Mouse (Mus musculus): Measurements from ENCODE around the gene Mapk1.

Mapk1 gene

GRCm38 (mm10) chr16:17015853-17016230 lies 32.7 kb downstream of the Mapk1 start:
- no peak for DNase-seq (ENCODE audit: low read depth, low spot score)

DNA sequence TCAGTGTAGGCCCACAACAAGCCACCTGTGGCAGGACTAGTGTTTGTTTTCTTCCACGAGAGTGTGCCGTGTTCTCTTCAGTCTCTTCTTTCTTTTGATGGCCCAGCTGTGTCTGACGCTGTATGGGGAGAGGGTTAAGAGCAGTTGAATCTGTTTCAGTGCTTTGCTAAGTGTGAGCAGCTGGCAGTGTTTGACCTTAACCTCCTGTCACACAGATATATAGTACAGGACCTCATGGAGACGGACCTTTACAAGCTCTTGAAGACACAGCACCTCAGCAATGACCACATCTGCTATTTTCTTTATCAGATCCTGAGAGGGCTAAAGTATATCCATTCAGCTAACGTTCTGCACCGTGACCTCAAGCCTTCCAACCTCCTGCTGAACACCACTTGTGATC lies 34.9 kb downstream of the Mapk1 start:
- no peak for DNase-seq (ENCODE audit: low read depth, low spot score)

GRCm38 (mm10) chr16:17024469-17025148 lies 41.4 kb downstream of the Mapk1 start:
- no peak for DNase-seq (ENCODE audit: low read depth, low spot score)

DNA sequence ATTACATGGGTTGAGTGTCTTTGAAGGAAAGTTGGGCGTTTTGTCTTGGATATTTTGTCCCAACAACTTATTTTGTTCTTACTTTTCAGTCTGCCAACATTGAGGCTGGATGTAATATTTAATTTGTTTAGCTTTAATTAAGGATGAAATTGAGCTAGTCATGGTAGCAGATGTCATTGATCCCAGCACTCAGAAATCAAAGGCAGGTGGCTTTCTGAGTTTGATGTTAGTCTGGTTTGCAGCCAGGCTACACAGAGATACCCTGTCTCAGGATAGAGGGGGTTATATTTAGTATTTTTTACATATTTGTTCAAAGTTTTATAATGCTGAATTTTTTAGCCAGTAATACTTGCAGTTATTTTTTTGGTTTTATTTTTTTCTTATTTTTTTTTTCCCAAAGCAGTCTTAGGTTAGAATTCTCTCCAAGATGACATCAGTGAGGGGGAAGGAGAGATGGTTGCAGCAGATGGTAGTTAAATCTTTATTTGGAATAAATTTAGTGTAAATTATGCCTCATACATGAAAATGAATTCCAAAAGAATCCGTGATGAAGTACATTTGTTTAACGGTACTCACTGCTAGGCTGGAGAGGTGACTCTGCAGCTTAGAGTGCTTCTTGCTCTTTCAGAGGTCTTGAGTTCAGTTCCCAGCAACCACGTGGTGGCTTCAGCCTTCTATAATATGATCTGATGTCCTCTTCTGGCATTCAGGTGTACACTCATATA lies 47.0 kb downstream of the Mapk1 start:
- no peak for DNase-seq (ENCODE audit: low read depth, low spot score)

- no peak for DNase-seq (ENCODE audit: low read depth, low spot score)
These were observed 50.6 kb downstream of the Mapk1 start for GRCm38 (mm10) chr16:17033754-17034153.

- DNase-seq (ENCODE audit: low read depth, low spot score): no peak
These were observed 57.5 kb downstream of the Mapk1 start for GRCm38 (mm10) chr16:17040716-17041115.

DNA sequence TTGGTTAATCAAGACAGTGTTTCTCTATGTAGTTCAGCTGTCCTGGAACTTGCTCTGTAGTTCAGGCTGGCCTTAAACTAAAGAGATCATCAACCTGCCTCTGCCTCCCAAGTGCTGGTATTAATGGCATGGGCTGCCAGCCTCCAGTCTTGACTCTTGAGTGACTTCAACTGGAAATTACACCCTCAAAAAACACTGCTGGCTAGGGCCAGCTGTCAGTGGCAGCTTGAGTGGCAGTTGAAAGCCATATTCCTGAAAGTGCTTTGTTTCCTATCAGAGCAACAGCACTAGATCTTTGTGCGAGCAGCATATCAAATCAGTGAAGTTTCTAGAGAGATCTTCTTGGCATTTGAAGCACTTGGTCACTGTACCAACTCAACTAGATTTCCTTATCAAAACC lies 58.2 kb downstream of the Mapk1 start:
- DNase-seq (ENCODE audit: low read depth, low spot score): no peak

- DNase-seq (ENCODE audit: low read depth, low spot score): no peak
These were observed 61.1 kb downstream of the Mapk1 start for GRCm38 (mm10) chr16:17044320-17044719.

- no peak for DNase-seq (ENCODE audit: low read depth, low spot score)
These were observed 62.1 kb downstream of the Mapk1 start for GRCm38 (mm10) chr16:17045287-17045686.

DNA sequence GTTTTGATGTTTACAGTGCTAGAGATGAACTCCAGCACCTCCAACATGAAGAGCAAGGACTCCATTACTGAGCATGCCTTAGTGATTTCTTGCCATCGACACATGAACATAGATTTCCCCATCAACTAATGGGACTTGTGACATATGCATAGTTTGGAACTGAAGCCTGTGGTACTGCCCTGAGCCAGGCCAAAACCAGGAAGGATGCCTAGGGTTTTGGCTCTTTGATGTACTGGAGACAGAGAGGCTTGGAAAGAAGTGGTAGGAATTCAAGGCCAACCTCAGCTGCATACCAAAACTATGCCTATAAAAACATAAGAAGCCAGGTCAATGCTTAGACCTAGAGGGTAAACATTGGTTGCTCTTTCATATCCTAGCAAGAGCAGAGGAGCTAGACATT lies 66.7 kb downstream of the Mapk1 start:
- no peak for DNase-seq (ENCODE audit: low read depth, low spot score)

DNA sequence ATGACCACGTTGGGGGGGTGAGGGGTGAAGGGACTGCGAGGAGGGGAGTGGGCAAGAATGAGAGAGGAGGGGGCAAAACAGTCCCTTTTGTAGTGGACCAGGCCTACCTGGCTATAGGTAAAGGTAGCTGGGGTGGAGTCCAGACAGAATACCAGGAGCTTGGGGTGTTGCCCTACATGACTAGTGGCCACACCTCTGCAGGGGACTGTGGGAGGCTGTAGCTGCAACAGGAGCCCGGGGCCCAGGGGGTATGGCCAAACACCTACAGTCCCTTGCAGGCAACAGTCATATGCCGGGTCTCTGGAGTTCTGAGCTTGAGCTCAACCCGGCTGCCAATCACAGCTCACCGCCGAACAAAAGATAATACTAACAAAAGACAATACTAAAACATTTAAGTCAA lies 68.9 kb downstream of the Mapk1 start:
- no peak for DNase-seq (ENCODE audit: low read depth, low spot score)

DNA sequence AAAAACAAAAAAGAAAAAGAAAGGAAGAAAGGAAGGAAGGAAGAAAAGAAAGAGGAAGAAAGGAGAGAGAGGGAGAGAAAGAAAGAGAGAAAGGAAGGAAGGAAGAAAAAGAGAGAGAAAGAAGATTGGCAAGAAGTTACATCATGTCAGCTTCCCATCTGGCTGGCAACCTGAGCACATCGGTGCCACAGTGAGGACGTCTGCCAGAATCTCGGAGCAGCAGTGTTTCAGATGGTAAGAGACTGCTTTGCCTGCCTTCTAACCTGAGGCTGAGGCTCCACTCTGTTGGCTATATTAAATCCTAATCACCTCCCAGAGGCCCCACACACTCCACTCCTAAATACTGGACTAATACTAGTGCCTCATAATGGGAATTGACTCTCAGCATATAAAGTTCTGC lies 70.7 kb downstream of the Mapk1 start:
- no peak for DNase-seq (ENCODE audit: low read depth, low spot score)

DNA sequence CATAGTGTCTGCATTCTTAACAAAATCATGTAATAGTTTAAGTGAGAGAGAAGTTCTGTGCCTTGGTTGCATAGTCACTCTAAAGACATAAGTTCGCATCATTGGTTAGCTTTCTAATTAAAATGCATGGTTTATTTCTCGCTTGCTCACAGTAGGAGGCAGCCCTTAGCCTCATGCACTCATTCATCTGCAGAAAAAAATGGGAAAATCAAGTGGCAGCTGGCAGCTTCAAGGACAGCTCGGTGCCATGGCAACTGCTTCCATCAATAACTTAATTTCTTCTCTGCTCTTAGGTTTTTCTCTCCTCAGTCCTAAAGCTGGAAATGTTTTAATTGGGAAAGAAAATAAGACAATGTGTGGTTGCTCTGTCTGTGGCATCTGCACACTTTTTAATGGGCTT lies 72.4 kb downstream of the Mapk1 start:
- no peak for DNase-seq (ENCODE audit: low read depth, low spot score)

- DNase-seq (ENCODE audit: low read depth, low spot score): no peak
These were observed 79.2 kb downstream of the Mapk1 start for GRCm38 (mm10) chr16:17062338-17062737.

DNA sequence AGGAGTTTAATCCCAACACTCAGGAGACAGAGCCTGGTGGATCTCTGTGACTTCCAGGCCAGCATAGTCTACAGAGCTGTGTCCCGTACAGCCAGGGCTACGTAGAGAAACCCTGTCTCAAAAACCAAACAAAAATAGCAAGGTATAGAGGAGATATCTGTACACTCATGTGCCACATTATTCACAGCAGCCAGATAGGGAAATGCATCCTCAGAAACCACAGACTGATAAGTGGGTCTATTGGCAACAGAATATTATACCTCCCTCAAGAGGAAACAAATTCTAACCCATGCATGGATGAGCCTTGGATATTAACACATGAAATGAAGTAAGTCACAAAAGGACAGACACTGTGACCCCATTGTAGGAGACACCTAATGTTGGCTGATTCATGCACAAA lies 84.4 kb downstream of the Mapk1 start:
- no peak for DNase-seq (ENCODE audit: low read depth, low spot score)

DNA sequence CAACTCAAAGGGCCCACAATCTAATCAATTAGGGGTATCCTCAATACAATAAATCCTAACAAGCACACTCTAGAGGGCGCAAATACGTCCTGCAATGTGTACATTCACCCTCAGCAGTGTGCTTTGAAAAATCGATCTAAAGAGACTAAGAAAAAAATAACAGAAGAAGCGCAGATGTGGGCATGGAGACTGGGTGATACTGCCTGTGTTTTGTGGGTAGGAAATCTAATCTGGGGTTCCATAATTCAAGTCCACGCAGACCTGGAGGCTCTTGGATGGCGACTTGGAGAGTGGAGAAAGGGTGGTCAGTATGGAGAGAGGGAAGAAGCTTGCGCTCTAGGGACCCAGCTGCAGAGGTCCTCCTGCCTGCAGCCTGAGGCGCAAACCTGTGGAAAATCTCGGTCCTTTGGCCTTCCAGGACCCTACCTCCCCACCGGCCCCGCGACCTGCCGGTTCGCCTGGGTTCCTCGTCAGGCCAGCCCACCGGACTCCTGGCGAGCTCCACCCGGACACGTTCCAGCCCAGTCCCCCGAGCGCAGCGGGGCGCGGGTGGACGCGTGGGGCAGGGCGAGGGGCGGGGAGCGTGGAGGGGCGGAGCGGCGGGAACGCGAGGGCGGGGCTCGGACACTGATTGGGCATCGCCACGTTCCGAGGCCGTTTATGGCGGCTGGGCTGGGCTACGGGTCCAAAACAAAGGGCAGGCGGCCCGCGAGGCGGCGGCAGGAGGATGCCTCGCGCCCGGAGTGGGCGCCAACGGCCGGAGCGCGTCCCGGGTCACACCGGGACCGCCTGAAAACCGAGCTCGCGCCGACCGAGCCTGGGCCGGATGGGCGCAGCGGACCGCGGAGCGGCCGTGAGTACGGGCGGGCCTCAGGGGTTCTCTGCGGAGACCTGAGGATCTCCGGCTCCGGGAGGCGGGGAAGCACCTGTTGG lies 86.6 kb downstream of the Mapk1 start, which contains the start of gene Ypel1:
TSS of gene Ypel1 (plus strand) at position 186 of the 933 bp plus-strand sequence.
- peak; percentile 53 for DNase-seq (ENCODE audit: low read depth, low spot score)

DNA sequence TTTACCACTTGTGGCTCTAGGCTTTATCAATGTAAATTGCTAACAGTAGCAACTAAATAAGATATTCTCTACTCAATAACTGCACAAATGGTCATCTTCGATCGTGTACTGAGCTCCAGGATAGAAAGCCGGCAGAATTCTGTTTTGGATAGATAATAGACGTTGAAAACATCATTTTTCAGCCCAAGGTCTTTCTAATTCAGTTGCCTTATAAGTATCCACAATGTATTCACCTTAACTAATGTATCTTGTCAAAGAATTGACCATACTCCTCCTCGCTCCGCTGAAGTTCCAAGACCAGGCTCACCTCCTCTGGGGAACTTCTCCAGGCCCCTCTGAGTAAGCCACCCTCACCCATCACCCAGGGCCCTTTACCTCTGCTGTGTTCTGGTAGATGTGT lies 87.5 kb downstream of the Mapk1 start:
- no peak for DNase-seq (ENCODE audit: low read depth, low spot score)

GRCm38 (mm10) chr16:17073000-17073399 lies 89.8 kb downstream of the Mapk1 start:
- DNase-seq (ENCODE audit: low read depth, low spot score): no peak

DNA sequence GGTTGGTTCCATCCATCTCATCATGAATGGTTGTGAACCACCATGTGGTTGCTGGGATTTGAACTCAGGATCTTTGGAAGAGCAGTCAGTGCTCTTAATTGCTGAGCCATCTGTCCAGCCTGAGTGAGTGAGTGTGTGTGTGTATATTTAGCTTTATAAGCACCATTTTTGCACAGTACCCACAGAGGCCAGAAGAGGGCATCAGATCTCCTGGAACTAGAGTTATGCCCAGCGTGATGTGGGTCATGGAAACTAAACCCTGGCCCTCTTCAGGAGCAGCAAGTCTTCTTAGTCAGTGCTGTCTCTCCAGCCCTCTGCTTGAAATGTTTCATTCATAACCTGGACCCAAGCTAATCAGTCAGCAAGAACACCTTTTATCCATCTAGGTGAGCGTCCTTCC lies 93.1 kb downstream of the Mapk1 start:
- DNase-seq (ENCODE audit: low read depth, low spot score): no peak

DNA sequence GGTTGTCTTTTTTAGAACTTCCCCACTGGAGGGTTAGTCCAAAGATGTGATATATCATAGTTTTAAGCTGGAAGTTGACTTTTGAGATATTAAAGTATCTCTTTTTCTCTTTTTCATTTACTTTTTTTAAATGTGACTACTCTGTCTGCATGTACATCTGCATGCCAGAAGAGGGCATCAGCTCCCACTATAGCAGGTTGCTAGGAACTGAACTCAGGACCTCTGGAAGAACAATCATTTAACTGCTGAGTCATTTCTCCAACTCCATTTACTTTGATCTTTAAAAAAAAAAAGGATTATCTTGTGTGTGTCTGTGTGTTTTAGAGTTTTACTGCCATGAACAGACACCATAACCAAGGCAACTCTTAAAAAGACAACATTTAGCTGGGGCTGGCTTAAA lies 93.7 kb downstream of the Mapk1 start:
- DNase-seq (ENCODE audit: low read depth, low spot score): no peak

GRCm38 (mm10) chr16:17078101-17078500 lies 94.9 kb downstream of the Mapk1 start:
- DNase-seq (ENCODE audit: low read depth, low spot score): no peak

GRCm38 (mm10) chr16:17082121-17082792 lies 99.1 kb downstream of the Mapk1 start:
- no peak for DNase-seq (ENCODE audit: low read depth, low spot score)

Measured in WW6 (cell line).